Mouse (Mus musculus) hindlimb bud, embryonic 11.5 days (tissue): ENCODE measurements around the gene Wnt5b.

Source experiments
- DNase-seq: peaks from one replicate; pipeline ENCODE4 v3.0.0-alpha.2; 2012; ENCODE audit warnings: low read depth, low spot score; ENCODE audit errors: extremely low spot score

Wnt5b gene

GRCm38 (mm10) chr6:119543803-119544517, at the start of gene Wnt5b:
Gene Wnt5b (minus strand): TSS chr6:119544347.
- DNase-seq: no peak

- no peak for DNase-seq
These were observed 46.7 kb upstream of the Wnt5b start for GRCm38 (mm10) chr6:119590872-119591271.

- DNase-seq: no peak
These were observed 43.8 kb upstream of the Wnt5b start for GRCm38 (mm10) chr6:119587897-119588296.

GRCm38 (mm10) chr6:119587454-119587853, 43.3 kb upstream of the Wnt5b start:
- DNase-seq: no peak

GRCm38 (mm10) chr6:119585652-119586375, 41.7 kb upstream of the Wnt5b start:
- DNase-seq: no peak

GRCm38 (mm10) chr6:119584061-119584460, 39.9 kb upstream of the Wnt5b start:
- DNase-seq: no peak

- DNase-seq: no peak
These were observed 39.0 kb upstream of the Wnt5b start for GRCm38 (mm10) chr6:119583165-119583564.

GRCm38 (mm10) chr6:119576706-119577105, 32.6 kb upstream of the Wnt5b start:
- no peak for DNase-seq

GRCm38 (mm10) chr6:119575331-119575730, 31.2 kb upstream of the Wnt5b start:
- DNase-seq: no peak

- DNase-seq: no peak
These were observed 28.1 kb upstream of the Wnt5b start for GRCm38 (mm10) chr6:119572296-119572695.

- DNase-seq: no peak
These were observed 26.6 kb upstream of the Wnt5b start for GRCm38 (mm10) chr6:119570797-119571196.

GRCm38 (mm10) chr6:119568339-119568738, 24.2 kb upstream of the Wnt5b start:
- no peak for DNase-seq

- DNase-seq: no peak
These were observed 21.6 kb upstream of the Wnt5b start for GRCm38 (mm10) chr6:119565451-119566379.

GRCm38 (mm10) chr6:119562558-119562957, 18.4 kb upstream of the Wnt5b start:
- DNase-seq: no peak

- DNase-seq: no peak
These were observed 14.7 kb upstream of the Wnt5b start for GRCm38 (mm10) chr6:119558855-119559254.

GRCm38 (mm10) chr6:119554439-119554838, 10.3 kb upstream of the Wnt5b start:
- no peak for DNase-seq

- DNase-seq: peak; percentile 50
These were observed 344 bp upstream of the Wnt5b start for GRCm38 (mm10) chr6:119544518-119544864.

- DNase-seq: no peak
These were observed 718 bp downstream of the Wnt5b start for GRCm38 (mm10) chr6:119543456-119543802.

GRCm38 (mm10) chr6:119535867-119536266, 8.3 kb downstream of the Wnt5b start:
- DNase-seq: no peak

- DNase-seq: no peak
These were observed 10.9 kb downstream of the Wnt5b start for GRCm38 (mm10) chr6:119533170-119533709.

GRCm38 (mm10) chr6:119529659-119530058, 14.5 kb downstream of the Wnt5b start:
- DNase-seq: no peak
